Mouse (Mus musculus) stomach, postnatal 0 days (tissue): ENCODE data around the gene Pdzd8. TPM values are rescaled to one million over a fixed set of nuclear protein-coding genes. Genes with fewer than 3 reads are reported as not detected.

ENCODE experiments used
- ATAC-seq: fragments of 200-750 bp; cut with Nextera tagmentation; 2 replicates; pipeline ENCODE4 v1.8.0; 2017; ENCODE audit not compliant: low FRiP score, low TSS enrichment
- DNase-seq: peaks from one replicate; pipeline ENCODE4 v3.0.0-alpha.2; 2016; ENCODE audit warnings: low spot score
- H3K27ac ChIP-seq: fragments of 300-500 bp; sonication (generic); replicated peaks from 2 replicates; pipeline ENCODE4 v1.5.1; 2014; ENCODE audit warnings: mild to moderate bottlenecking, control low read depth
- H3K27me3 ChIP-seq: fragments of 300-500 bp; sonication (generic); 2 replicates; pipeline ENCODE4 v1.6.1; 2014; ENCODE audit warnings: low read length; ENCODE audit not compliant: control insufficient read depth, insufficient read depth
- H3K36me3 ChIP-seq: fragments of 300-500 bp; sonication (generic); 2 replicates; pipeline ENCODE4 v1.6.1; 2014; ENCODE audit warnings: low read length, mixed read lengths; ENCODE audit not compliant: control insufficient read depth, insufficient read depth
- H3K4me1 ChIP-seq: fragments of 300-500 bp; sonication (generic); replicated peaks from 2 replicates; pipeline ENCODE4 v1.6.1; 2014; ENCODE audit warnings: antibody characterized with exemption; ENCODE audit not compliant: control insufficient read depth, insufficient read depth
- H3K4me2 ChIP-seq: fragments of 300-500 bp; sonication (generic); replicated peaks from 2 replicates; pipeline ENCODE4 v1.6.1; 2014; ENCODE audit warnings: low read depth, mild to moderate bottlenecking, control low read depth, moderate library complexity
- H3K4me3 ChIP-seq: fragments of 300-500 bp; sonication (generic); 2 replicates; pipeline ENCODE4 v1.5.1; 2014; ENCODE audit warnings: low read depth, low read length, control low read depth
- H3K9ac ChIP-seq: fragments of 300-500 bp; sonication (generic); 2 replicates; pipeline ENCODE4 v1.6.1; 2014; ENCODE audit warnings: mild to moderate bottlenecking, low read length, control low read depth, mixed read lengths
- H3K9me3 ChIP-seq: fragments of 300-500 bp; sonication (generic); 2 replicates; pipeline ENCODE4 v1.6.1; 2016; ENCODE audit warnings: low read length; ENCODE audit not compliant: control insufficient read depth
- CTCF ChIP-seq: IDR thresholded peaks from 2 replicates; pipeline ENCODE4 v1.5.1; 2016; ENCODE audit warnings: antibody characterized with exemption, low read depth, mild to moderate bottlenecking, moderate library complexity
- EP300 ChIP-seq: optimal IDR thresholded peaks from 2 replicates; pipeline ENCODE3; 2016; ENCODE audit warnings: antibody characterized with exemption
- WGBS: fragments of 180-500 bp; shearing (Covaris S2); extraction: QIAGEN DNeasy Blood & Tissue Kit; methylation state at CpG from one replicate; pipeline ENCODE4 v1.1.7; 2014; 5-methylcytosine and 5-hydroxymethylcytosine counted together
- polyA plus RNA-seq: library from polyadenylated mRNA; unstranded; fragments of >200 nt; fragmentation: Nextera tagmentation; extraction: Ambion mirVana; gene quantifications from 2 replicates; pipeline ENCODE4 v1.2.1, GENCODE M21; 2015

Pdzd8 gene
- polyA plus RNA-seq, 1 experiment from 2014 or later, result 4.4 TPM

DNA sequence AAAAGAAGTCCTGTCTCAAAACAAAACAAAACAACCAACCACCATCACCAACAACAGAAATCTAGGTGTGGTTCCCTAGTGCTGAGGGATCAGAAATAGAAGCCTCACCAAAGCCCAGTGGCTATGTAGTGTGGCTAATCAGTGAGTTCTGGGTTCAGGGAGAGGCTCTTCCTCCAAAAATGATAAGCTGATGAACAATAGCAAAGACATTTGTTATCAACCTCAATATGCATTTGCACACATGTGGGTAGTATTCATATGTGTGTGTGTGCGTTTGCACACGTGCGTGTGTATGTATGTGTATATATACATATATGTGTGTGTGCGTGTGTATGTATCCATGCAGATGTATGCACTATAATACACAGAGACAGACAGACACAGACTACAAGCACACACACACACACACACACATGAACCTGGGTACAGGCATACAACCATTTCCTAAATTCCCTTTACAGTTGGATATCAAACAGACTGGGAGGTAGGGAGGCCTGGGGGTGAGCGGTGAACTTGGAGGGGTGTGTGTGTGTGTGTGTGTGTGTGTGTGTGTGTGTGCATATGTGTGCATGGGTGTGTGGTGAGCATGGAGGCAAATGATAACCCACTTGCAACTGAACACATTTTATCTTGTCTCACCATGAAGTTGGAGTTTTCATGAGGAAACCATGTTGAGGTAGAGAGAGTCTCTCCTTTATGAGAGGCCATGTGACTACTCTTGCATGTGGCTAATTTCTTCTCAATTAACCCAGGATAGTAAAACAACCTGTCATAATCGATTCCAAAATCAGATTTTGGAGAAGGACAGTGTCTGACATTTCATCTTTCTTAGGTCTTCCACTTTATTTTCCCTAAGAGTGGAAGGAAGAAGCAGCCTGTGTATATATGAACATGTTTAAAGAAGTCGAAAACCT lies 39.3 kb upstream of the Pdzd8 start:
- Histone ChIP-seq H3K4me3 (no peak overlapping the region), H3K27me3 (no peaks in the 10 kb centered on the region), H3K4me1 (no peaks in the 10 kb centered on the region), H3K9me3 (no peaks in the 10 kb centered on the region), H3K36me3 (no peaks in the 10 kb centered on the region), H3K4me2 (no peak overlapping the region), H3K27ac (no peak overlapping the region), H3K9ac (no peak overlapping the region)
- TF ChIP-seq CTCF (no peak), EP300 (no peak)
- 94% methylated on average over 7 of the region's 7 CpGs for whole genome bisulfite sequencing
- DNase-seq (no peak), ATAC-seq (no peak)

- Histone ChIP-seq H3K27me3 (no peaks in the 10 kb centered on the region), H3K27ac (no peak overlapping the region), H3K4me1 (no peaks in the 10 kb centered on the region), H3K4me2 (no peak overlapping the region), H3K9me3 (no peaks in the 10 kb centered on the region), H3K9ac (no peak overlapping the region), H3K4me3 (no peak overlapping the region), H3K36me3 (no peaks in the 10 kb centered on the region)
- ATAC-seq (no peak), DNase-seq (no peak)
- TF ChIP-seq CTCF (peak; percentile 36), EP300 (no peak)
These were observed 36.9 kb upstream of the Pdzd8 start for GRCm38 (mm10) chr19:59382416-59382917.

- Histone ChIP-seq H3K9me3 (no peaks in the 10 kb centered on the region), H3K36me3 (no peaks in the 10 kb centered on the region), H3K27me3 (no peaks in the 10 kb centered on the region), H3K4me3 (no peak overlapping the region), H3K27ac (no peak overlapping the region), H3K4me2 (no peak overlapping the region), H3K4me1 (no peaks in the 10 kb centered on the region), H3K9ac (no peak overlapping the region)
- WGBS, result 32% methylated on average over 1 of the region's 1 CpGs
- ATAC-seq, result no peak
- no peak for DNase-seq
- peak; percentile 54 for TF ChIP-seq CTCF
- no peak for TF ChIP-seq EP300
These were observed 34.4 kb upstream of the Pdzd8 start for GRCm38 (mm10) chr19:59379995-59380394.

GRCm38 (mm10) chr19:59376481-59376880 lies 30.9 kb upstream of the Pdzd8 start:
- Histone ChIP-seq H3K4me2 (no peak overlapping the region), H3K9me3 (no peaks in the 10 kb centered on the region), H3K27ac (no peak overlapping the region), H3K27me3 (no peaks in the 10 kb centered on the region), H3K4me1 (no peaks in the 10 kb centered on the region), H3K9ac (no peak overlapping the region), H3K36me3 (no peaks in the 10 kb centered on the region), H3K4me3 (no peak overlapping the region)
- DNase-seq (no peak), ATAC-seq (no peak)
- TF ChIP-seq EP300 (no peak), CTCF (peak; percentile 64)
- 70% methylated on average over 2 of the region's 2 CpGs for WGBS

DNA sequence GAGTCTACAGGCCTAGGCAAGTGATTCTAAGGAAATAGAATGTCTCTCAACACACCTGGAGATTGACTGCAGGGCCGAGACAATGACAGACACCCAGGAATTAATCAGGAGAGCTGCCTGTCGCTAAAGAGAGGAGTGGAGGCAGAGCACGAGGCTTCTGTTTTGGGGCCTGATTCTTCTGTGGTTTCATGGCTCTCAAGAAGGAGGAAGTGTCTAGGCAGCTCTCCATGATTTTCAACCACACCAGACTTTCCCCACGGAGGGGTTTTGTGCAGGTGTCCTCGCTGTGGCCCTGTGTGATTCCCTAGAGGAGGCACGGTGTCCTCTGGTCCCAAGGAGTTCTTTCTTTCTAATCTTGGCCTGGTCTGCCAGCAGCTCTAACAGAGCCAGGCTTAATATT lies 29.4 kb upstream of the Pdzd8 start:
- H3K4me1 ChIP-seq, result no peaks in the 10 kb centered on the region
- DNase-seq, result no peak
- no peaks in the 10 kb centered on the region for H3K36me3 ChIP-seq
- no peak for ATAC-seq
- WGBS, result 77% methylated on average over 6 of the region's 6 CpGs
- no peaks in the 10 kb centered on the region for H3K9me3 ChIP-seq
- H3K27ac ChIP-seq, result no peak overlapping the region
- H3K27me3 ChIP-seq, result no peaks in the 10 kb centered on the region
- TF ChIP-seq EP300 (no peak), CTCF (no peak)
- H3K9ac ChIP-seq, result no peak overlapping the region
- no peak overlapping the region for H3K4me2 ChIP-seq
- no peak overlapping the region for H3K4me3 ChIP-seq

DNA sequence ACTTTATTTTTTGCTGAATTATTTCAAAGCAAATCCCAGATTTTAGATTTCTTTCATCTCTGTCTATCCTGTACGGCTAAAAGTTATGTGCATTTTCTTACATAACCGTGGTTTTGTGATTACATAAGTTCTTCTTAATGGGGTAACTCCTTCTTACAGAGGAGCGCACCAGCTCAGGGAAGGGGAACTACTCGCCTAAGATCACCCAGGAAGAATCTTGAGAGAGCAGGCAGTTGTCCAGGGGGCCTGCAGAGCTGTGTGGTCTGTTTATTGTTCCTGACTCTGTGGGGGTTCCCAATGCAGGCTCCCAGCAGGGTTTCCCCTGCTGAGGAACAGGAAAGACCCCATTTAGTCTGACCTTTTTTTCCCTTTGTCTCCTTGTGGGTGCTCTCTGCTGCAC lies 27.3 kb upstream of the Pdzd8 start:
- ATAC-seq (no peak), DNase-seq (no peak)
- no peak for TF ChIP-seq CTCF
- Histone ChIP-seq H3K9me3 (no peaks in the 10 kb centered on the region), H3K9ac (no peak overlapping the region), H3K4me2 (no peak overlapping the region), H3K4me1 (no peaks in the 10 kb centered on the region), H3K27ac (no peak overlapping the region), H3K36me3 (no peaks in the 10 kb centered on the region), H3K27me3 (no peaks in the 10 kb centered on the region), H3K4me3 (no peak overlapping the region)
- WGBS, result 53% methylated on average over 4 of the region's 4 CpGs
